Mouse (Mus musculus): ENCODE data around the gene Synm.

Synm gene

DNA sequence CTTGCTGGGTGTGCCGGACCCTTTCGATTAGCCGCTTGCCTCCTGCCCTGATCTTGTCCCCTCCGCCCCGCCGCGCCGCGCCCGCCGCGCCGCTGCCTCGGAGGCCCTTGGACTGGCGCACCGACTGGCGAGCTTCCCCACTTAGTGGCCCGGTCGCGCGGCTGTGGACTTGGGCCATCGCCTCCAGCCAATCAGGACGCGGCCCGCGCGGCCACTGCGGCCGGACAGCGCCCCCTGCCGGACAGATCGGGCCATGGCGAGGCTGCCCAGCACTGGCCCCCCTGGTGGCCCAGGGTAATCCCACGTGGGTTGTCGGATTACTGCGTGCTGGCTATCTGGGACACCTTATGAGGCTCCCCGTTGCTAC, at the start of gene Synm:
Gene Synm, minus strand, starts transcription at position 114 of the 367 bp plus-strand sequence.
- peak; percentile 48 for DNase-seq (ENCODE audit: low read depth)

DNA sequence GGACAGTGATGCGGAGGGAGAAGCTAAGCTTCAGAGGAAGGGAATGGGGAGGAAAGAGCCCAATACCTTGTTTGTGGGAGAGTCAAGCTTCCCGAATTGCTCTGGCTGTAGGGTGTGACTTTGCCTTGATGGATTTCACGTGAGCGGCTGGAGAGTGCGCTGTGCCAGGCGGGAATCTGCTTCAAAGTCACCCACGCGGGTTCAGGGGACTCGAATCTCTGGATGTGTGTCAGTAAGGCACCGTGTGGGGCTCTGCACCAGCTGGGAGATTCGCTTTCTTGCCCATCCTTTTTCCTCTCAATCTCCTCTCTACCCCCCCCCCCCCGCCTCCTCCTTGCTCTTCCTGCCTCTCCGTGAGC, 44.3 kb upstream of the Synm start:
- DNase-seq (ENCODE audit: low read depth), result no peak

DNA sequence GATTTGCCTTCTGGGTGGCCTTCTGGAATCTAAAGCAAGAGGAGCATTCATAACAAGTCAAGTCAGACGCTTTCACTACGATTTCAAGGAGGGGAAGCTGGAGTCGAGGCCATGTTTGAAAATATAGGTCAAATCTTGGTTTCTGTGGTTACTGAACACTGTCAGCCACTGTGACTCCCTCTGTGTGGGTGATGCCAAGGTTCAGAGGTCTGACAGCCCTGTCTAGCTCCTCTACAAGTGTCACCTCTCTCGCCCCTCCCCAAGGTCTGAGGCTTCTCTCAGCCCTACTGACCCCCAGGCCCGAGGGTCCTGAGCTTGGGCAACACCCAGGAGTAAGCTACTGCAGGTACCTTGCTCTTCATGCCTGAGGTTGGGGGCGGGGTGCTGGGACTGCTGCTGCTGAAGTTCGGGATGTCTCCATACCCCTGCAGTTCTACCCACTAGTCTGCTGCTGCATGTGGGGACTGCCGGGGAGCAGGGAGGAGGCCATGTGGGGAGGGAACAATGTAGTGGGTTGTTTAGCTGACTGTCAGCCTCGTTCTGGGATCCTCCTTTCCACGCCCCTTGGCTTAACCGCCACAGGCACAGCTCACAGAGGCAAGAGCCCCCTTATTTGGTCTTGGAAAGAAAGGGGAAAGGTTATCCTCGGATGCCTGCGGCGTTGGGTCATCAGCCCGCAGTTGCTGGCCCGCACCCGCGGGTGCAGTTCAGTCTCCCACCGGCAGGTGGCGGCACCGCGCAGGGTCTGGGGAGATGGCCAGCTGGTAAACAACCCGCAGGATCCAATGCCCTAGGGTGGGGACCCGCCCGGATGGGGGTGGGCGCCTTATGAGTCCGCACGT, 43.7 kb upstream of the Synm start:
- peak; percentile 69 for DNase-seq (ENCODE audit: low read depth)

DNA sequence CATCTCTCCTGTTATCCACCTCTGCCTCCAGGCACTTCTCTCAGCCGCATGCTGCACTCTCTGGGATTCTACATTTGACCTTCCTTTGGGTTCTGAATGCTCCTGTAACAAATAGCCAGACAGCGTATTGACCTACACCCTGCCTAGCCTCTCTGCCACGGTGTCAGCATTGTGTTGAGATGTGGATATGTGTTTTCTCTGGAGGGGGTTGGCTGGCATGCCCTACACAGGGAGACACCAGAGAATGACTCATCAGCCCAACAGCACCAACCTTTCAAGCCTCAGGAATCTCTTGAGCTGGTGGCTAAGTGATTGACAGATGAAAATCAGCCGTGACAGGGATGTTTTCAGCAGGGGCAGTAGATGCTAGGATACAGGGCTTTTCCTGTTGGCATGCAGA, 41.5 kb upstream of the Synm start:
- DNase-seq (ENCODE audit: low read depth), result no peak

DNA sequence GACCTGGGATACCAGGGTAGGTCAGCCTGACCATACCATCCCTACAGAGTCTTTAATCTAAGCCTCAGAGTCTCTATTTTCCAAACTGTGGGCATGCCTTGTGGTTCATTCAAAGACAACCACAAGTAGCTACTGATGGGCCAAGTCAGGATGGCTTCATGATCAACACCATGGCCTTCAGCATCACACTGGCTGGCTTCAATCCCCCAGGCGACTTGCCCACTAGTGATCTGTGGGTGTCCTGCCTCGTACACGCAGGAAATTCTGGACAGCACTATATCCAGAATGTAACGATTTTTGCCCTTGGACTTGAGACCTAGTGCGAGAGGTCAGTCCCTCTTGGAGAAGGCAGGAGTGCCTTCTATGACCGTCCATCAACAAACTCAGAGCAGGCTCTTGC, 41.0 kb upstream of the Synm start:
- DNase-seq (ENCODE audit: low read depth), result no peak

DNA sequence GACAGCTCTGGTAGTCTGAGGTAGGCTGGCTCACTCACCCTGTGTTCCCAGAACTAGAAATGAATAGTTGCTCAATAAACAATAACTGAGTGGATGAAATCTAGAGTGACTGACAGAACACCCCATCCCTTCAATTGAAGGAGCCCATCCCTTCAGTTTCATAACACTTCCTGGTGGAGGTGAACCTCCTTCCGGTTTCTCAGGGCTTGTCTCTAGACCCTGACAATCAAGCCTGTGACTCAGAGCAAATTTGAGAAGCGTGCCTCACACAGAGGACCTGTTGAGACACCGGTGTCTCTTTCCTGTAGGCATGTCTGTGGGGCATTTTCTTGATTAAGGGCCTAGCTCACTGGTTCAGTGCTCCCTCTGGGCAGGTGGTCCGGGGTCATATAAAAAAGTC, 38.9 kb upstream of the Synm start:
- DNase-seq (ENCODE audit: low read depth), result no peak

DNA sequence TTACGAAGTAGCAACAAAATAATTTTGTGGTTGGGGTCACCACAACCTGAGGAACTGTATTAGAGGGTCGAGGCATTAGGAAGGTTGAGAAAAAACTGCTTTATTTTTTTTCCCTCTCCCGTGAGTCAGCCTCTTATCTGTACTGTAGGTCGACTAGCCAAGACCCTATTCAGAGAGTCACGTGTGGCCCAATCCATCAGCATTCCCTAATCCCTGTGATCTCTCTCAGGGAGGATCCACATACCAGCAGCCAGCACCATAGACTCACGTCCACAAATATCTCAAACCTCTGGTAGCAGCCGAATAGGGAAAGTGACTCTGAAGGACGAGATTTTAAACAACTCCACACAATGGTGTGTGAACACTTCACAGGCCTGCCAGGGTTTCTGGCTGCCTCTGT, 37.5 kb upstream of the Synm start:
- no peak for DNase-seq (ENCODE audit: low read depth)

DNA sequence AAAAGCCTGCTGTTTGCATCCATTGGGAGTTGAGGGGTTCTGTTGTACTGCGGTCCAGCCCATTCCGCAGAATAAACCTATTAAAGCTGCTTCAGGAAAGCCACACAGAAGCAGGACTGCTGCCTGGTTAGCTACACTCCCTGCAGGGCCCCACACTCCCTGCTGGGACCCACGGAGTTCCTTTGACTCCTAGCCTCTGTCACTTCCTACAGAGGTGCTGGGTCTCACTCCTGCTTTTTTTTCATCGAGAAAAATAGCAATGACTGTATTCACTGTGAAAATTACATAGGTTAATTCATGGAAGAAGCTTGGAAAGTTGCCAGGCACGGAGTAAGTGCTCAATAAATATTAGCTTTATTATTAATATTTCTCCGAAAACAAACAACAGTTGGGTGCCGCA, 33.9 kb upstream of the Synm start:
- DNase-seq (ENCODE audit: low read depth), result no peak

DNA sequence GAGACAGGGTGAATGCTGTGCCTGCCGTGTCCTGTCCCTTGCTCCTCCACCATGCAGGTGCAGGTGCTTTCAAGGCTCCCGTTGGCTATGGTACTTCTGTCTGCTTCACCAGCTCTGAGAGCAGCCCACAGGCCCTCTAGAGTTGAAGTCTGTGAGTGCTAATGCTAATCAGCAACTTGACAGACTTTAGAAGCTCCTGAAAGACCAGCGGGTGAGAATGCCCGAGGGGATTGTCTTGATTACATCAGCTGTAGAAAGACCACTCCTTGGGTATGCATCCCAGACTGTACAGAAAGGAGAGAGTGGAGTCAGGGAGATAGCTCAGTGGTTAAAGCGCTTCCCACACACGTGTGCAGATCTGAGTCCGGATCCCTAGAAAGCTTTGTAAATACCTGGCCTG, 31.7 kb upstream of the Synm start:
- DNase-seq (ENCODE audit: low read depth), result no peak

DNA sequence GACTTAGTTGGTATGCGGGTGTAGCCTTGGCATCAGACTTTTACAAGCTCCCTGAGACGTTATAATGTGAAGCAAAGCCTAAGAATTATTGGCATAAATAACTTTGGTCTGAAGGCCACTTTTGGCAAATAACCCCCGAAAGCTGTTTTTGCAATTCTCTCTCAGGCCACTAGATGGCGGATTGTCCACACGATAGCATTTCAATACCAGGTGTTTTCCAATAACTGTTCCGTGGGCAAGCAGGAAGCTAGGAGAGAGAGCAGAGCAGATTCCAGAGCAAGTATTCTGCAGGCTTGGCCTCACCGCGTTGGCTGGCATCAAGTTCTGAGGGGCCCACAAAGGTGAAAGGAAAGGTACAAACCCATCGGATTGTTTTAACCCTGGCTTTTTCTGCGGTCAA, 29.2 kb upstream of the Synm start:
- DNase-seq (ENCODE audit: low read depth), result peak; percentile 76

DNA sequence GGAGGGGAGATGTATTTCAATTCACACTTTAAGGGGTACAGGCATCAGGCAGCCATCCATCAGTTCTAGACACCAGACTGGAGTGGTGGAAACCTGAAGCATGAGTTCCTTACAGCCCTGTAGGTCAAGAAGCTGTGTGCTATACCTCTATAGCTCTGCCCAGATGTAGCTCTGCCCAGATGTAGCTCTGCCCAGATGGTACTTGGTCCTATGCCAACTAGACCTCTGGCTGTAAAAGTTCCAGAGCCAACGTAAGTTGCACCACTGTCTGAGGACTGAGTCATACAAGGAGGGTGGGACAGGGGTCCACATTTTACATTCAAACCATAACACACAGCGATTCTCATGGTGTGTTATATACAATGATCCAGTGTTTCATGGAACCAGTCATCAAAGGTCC, 28.3 kb upstream of the Synm start:
- no peak for DNase-seq (ENCODE audit: low read depth)

DNA sequence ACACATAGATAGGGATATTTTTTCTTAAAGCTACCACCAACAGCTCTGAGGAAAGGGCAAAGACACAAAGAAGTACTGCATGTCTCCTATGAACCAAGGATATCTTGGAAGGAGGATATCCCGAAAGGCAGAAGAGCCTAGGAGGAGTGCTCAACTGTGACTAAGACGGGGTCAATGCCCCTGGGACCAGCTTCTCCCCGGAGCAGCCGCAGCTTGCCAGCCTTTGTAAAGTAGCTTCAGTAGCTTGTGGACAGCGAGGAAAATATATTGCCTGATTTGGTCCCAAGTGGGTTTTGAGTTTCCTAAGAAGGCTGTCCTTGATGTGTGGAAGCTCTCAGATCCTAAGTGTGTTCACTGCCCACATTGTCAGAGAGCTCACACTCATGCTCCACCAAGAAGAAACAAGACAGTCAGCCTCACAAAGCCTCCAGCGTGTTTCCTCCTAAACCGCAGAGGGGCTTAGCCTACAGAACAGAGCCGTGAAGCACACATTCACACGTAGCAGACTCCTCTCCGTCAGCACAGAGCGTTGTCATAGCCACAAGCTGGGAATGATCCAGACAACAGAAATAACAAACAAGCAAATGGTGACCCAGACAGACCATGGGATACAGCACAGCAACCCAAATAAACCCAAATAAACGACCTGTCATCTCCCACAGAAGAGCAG, 17.2 kb upstream of the Synm start:
- no peak for DNase-seq (ENCODE audit: low read depth)

DNA sequence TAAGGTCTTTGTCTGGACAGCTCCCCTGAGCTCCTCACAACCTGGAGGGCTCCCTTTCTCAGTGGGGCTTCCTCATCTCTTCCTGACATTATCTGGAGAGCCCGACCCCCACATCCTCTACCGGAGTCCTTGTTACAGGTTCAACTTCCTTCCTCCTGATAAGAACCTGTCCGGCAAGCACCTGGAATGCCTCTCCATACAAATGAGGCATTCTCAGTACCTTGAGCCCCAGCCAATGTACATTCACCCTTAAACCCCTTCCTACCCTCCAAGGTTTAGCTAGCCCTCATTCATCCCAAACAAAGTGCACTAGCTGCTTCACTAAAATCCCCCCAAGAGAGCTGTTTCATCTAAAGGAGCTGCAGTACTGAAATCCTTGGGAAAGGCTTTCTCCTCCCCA, 16.1 kb upstream of the Synm start:
- no peak for DNase-seq (ENCODE audit: low read depth)

DNA sequence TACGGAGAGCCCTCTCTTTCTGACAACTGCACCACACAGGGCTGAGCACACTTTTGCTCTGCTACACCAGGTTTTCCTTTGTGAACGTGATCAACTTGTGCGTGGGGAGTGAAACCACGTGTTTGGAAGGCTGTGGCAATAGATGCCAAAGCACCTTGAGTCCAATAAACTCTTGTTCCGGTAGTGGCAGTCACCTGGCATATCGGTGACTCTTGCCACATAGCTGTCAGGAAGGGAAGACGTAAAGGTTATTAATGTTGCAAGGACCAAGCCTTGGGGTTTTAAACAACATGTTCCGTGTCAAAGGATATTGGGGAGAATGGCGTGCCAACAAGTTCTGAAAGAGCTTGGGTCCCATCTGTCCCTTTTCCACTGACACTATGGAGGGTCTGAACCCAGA, 12.7 kb upstream of the Synm start:
- no peak for DNase-seq (ENCODE audit: low read depth)

DNA sequence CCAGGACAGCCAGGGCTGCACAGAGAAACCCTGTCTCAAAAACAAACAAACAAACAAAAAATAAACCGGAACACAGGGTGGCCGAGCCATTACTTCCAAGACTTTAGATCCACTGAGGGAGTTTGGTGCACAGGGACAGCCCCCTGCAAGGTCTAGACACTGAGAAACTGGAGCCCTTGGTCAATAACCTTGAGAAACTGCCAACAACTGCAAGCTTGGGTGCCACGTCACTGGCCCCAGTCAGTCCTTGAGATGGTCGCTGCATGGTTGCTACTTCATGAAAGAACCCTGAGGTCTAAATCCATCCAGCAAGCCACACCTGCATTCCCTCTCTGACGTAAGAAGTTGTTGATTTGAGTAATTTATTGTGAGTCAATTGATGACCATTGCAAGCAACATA, 9.9 kb upstream of the Synm start:
- DNase-seq (ENCODE audit: low read depth), result no peak

DNA sequence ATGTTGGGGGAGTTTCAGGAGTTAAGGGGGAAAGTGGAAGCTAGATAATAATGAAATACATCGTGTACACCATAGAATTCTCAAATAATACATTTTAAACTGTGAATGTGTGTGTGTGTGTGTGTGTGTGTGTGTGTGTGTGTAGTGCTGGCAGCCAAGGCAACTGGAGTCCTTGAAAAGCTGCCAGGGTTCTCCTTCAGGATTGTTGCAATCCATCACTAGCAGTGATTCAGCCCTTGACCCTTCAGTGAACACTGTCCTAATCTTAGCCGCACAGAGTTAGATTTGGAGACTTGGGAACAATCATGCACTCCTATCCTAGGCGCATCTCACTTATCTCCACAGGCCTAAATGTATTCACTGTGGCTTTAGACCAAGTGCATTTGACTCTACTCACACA, 8.6 kb upstream of the Synm start:
- DNase-seq (ENCODE audit: low read depth), result no peak

DNA sequence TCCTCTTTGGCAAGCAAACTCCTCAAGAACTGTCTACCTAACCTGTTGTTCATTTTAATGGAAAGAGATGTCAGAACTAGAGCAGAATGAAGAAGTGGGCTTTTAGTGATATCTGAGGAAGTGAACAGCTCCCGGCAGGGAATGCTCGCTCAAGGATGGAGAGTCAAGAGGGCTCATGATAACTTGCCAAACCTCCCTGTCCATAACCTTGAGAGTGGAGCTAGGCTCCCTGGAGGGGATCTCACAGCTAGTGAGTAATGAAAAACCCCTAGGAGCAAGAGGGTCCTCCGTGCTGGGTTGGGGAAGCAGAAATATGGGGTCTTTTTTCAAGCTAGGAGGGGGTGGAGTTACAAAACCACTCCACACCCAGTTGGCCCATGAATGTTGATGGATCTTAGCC, 4.1 kb upstream of the Synm start:
- no peak for DNase-seq (ENCODE audit: low read depth)

DNA sequence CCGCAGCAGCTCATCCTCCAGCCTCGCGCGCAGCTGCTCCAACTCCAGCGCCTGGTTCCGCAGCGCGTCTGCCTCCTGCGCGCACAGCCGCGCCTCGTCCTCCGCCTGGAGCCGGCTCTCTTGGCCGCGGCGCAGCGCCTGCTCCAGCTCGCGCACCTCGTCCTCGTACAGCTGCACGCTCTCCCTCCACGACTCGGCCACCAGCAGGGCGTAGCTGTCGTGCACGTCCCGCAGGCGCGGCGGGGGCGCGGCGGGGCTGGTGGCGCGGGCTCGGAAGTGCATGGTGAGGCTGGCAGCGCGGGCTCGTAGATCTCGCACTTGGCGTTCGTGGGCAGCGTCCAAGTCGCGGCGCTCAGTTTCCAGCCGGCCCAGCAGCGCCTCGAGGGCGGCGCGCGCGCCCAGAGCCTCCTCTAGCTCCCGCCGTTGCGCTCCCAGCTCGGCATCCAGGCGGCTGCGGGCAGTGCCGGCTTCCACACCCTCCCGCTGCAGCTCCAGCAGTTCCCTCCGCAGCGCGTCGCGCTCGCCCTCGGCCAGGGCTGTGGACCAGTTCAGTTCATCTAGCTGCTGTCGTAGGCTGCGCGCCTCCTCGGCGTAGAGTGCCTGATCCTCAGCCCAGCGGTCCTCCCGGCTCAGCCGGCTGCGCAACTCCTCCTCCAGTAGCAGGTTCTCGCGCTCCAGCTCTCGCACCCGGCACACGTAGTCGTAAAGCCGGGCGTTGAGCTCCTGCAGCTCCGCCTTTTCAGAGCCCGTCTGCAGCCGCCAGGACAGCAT, 499 bp downstream of the Synm start:
- DNase-seq (ENCODE audit: low read depth), result peak; percentile 19

DNA sequence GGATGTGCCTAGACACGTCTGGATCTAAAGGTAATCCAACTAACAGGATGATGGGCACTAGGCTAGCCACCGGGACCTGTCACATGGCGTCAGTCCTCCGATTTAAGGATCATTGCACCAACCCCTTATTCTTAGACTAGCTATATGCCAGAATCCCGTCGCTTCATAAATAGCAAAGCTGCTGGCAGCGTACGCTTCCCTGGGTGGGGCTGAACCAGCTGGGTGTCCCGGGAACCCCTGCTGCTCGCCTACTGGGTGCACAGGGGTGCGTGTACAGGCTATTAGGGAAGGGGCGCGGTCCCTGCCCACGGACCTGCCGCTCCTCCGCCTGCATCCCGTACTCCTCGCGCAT, 1.1 kb downstream of the Synm start:
- peak; percentile 6 for DNase-seq (ENCODE audit: low read depth)

DNA sequence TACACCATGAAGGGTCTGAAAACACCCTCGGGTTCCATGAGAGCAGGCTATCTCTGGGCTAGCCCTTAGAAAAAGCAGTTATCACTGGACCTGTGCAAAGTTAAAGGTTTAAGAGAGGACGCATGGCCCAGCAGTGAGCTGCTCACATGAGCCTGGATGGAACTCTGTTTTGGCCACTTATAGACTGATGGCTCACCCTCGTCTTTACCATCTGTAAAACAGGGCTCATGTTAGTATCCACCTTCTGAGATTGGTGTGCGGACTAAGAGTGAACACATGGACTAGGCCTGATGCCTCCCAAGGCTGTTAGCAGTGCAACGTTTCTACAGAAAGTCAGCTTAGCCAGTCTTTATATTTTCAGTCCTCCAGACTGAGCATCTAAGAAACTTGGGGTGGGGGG, 2.9 kb downstream of the Synm start:
- no peak for DNase-seq (ENCODE audit: low read depth)

DNA sequence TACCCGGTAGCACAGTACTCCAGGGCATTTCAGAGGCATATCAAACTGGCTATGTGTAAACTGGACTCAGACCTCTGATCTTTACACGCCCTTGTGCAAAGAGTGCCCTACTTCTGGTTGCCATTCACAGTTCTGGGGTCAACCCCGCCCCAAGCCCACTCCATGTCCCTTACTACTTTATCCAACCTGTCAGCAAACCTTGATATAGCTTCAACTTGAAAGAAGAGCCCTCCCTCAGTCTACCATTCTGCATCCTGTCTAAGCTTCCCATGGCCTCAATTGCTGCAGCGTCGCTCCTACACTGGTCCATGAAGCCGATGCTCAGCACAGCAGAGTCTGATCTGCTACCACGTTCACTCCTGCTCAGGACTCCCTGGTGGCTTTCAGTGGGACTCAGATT, 4.2 kb downstream of the Synm start:
- no peak for DNase-seq (ENCODE audit: low read depth)

DNA sequence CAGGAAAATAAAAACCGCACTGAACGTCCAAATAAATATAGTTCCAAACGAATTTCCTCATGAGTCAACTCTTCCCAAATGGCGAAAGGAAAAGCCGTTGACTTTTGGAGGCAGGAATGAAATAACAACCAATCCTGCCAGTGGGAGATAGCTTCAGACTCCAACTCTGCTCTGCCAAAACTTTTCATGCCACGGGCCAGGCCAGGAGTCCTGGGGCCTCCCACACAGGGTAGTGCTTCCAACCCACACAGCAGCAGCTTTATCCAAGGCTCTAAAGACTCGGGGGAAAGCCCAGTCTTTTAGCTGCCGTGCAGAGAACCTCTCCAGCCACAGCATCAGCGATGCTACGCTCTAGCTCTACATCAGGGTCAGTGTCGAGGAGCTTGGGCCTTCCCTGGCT, 4.9 kb downstream of the Synm start:
- no peak for DNase-seq (ENCODE audit: low read depth)
